Mouse (Mus musculus): ENCODE results near the gene Nsg1. TPM values are rescaled to one million over a fixed set of nuclear protein-coding genes. Genes with fewer than 3 reads are reported as not detected.
A peak's percentile ranks its signal among the peaks of the same experiment; 100 is the strongest.

The Nsg1 gene
- total RNA-seq (2021): 1 to 10 TPM; 1.2 to 2.1 TPM
- long read RNA-seq, experiment 1: 0 reads
- long read RNA-seq, experiment 2: 0 reads

- no peak for DNase-seq (ENCODE audit: low spot score)
Observed at GRCm38 (mm10) chr5:38159634-38160413, at the start of gene Nsg1. TSS of gene Nsg1 (minus strand) at chr5:38159907.

GRCm38 (mm10) chr5:38208985-38209384 is 49.3 kb upstream of the Nsg1 start:
- no peak for DNase-seq (ENCODE audit: low spot score)

DNA sequence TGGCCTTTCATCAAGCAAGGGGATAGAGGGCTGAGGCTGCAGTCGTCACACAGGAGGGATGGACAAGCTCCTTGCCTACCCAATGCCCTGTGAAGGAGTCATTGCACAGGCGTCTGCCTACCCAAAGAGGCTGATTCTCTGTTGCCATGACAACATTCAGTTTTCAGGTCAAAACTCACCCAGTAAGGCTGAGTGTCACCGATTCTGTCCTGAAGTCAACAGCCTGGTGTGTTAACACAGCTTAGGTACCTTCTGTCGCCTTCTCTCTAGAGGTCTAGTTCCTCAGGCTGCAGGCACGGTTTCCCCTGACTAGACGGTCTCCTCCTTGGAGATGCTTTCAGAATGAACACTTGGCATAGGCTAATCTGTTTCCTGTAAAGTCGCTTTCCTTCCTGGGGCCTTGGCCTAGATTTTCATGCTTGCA is 45.6 kb upstream of the Nsg1 start:
- no peak for DNase-seq (ENCODE audit: low spot score)

- DNase-seq (ENCODE audit: low spot score): no peak
Observed at GRCm38 (mm10) chr5:38199686-38200085, 40.0 kb upstream of the Nsg1 start.

DNA sequence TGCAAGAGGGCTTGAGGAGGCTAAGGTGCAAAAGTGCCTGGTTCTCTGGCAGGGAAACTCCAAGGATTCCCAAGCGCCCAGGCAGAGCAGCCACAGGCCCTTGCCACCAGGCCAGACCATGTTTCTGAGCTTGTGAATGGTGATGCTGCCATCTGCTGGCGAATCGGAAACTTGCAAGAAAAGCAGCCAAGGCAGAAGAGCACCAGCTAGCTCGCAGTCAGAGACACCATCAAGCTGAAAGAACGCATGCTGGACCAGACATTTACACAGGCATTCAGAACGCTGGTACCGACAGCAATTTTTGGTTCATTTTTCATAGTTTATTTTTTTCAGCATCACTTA is 37.7 kb upstream of the Nsg1 start:
- peak; percentile 80 for DNase-seq (ENCODE audit: low spot score)

GRCm38 (mm10) chr5:38196821-38197481 is 37.2 kb upstream of the Nsg1 start:
- DNase-seq (ENCODE audit: low spot score): no peak

- no peak for DNase-seq (ENCODE audit: low spot score)
Observed at GRCm38 (mm10) chr5:38195941-38196340, 36.2 kb upstream of the Nsg1 start.

GRCm38 (mm10) chr5:38194946-38195345 is 35.2 kb upstream of the Nsg1 start:
- DNase-seq (ENCODE audit: low spot score): no peak

- no peak for DNase-seq (ENCODE audit: low spot score)
Observed at GRCm38 (mm10) chr5:38190907-38191306, 31.2 kb upstream of the Nsg1 start.

- peak; percentile 4 for DNase-seq (ENCODE audit: low spot score)
Observed at GRCm38 (mm10) chr5:38187006-38187405, 27.3 kb upstream of the Nsg1 start.

GRCm38 (mm10) chr5:38184688-38185285 is 25.1 kb upstream of the Nsg1 start:
- DNase-seq (ENCODE audit: low spot score): no peak

DNA sequence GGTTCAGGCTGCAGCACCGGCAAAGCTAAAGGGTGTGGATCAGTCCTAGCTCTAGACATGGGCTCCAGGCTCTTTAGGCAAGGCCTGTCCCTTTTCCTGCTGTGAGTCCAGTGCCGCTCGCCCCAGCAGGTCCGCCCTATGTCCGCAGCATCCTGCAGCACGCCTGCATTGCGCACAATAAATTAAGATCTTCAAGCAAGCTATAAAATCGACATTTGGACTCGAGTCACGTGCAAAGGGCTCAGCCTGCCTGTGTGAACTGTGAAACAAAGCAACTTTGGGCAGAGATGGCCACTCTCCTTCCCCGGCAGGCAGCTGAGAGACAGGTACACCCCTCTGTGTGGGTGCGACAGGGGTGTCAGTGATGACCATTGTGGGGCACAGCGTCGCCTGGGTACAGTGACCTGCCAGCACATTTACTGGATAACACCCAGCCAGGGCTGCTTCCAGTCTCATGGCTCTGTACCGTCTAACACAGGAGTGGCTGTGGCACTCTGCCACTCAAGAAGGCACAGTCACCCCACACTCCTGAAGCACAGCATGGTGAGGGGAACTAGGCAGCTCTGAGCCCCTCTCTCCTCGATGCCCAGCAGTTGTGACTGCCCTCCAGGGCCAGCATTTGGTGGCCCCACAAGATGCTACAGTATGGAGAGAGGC is 14.7 kb upstream of the Nsg1 start:
- no peak for DNase-seq (ENCODE audit: low spot score)

DNA sequence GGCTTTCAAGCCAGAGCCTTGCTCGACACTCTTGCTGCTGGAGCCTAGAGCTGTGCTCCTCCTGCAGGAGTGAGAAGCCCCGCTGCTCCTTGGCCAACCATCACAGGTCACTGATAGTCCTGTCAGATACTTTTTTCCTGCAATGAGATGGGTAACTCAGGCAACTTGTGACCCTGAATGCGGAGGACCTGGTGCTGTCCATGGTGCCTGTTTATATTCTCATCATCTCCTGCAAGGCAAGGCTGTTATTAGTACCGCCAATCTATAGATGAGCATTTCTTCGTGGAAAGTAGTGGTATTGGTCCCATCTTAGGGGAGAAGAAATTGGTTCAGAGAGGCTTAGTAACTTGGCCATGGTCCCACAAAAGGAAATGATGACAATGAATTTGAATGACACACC is 14.1 kb upstream of the Nsg1 start:
- no peak for DNase-seq (ENCODE audit: low spot score)

- no peak for DNase-seq (ENCODE audit: low spot score)
Observed at GRCm38 (mm10) chr5:38168497-38168896, 8.8 kb upstream of the Nsg1 start.

DNA sequence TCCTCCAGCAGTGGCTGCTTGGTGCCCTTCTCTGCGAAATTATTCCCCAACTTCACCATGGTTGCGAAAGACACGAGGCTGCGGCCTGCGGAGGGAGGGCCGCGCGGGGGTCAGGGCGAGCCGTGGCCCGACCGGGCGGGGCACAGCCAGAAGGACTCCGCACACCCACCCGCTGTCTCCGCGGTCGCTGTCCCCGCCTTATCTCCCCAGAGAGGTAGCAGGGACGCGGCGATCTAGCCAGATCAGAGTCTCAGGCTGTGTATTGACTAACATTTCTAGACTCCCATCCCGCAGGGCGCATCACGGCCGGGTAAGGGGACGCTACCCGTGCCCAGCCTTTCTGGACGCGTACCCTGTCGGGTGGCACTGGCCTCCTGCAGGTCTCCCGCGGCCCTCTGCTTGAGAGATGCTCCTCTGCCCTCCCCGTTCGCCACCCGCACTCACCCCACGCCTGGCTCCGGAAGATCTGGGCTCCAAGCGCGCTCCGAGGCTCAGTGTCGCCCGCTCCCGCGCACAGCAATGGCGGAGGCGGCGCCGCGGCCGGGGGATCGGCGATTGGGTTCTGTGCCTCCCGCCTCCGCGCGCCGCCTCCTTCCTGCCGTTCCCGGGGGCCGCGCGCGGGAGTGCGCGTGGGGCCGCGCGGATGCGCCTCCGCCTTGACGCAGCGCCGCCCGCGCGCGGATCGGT is 617 bp downstream of the Nsg1 start:
- DNase-seq (ENCODE audit: low spot score): peak; percentile 15

- no peak for DNase-seq (ENCODE audit: low spot score)
Observed at GRCm38 (mm10) chr5:38158501-38158946, 1.2 kb downstream of the Nsg1 start.

- DNase-seq (ENCODE audit: low spot score): no peak
Observed at GRCm38 (mm10) chr5:38157481-38158020, 2.2 kb downstream of the Nsg1 start.

- no peak for DNase-seq (ENCODE audit: low spot score)
Observed at GRCm38 (mm10) chr5:38153636-38154035, 6.1 kb downstream of the Nsg1 start.

- no peak for DNase-seq (ENCODE audit: low spot score)
Observed at GRCm38 (mm10) chr5:38152201-38153108, 7.3 kb downstream of the Nsg1 start.

DNA sequence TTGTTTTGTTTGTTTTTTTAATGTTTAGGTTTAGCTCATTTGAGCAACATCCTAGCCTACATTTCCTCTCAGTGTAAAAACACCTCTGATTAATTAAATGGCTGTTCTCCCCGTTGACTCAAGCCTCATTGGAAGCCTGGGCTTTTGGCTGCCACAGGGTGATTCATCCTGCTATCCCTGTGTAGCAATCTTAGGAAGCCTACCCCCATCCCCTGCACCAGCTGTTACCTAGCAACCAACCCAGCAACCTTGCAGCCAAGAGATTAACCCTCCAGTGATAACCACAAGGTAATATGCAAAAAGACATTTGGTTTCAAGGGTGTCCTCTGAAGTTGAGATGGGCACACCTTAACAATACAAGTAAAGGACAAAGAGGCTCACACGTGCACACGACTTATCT is 8.4 kb downstream of the Nsg1 start:
- no peak for DNase-seq (ENCODE audit: low spot score)
